Mouse (Mus musculus) myocyte (in vitro differentiated cells): ENCODE results near the gene Upk3b. TPM values are rescaled to one million over a fixed set of nuclear protein-coding genes. Genes with fewer than 3 reads are reported as not detected.

Experiments
- H3K27me3 ChIP-seq: one replicate; pipeline ENCODE4 v1.6.1; 2011; ENCODE audit not compliant: control insufficient read depth, insufficient read depth, insufficient read length
- H3K36me3 ChIP-seq: one replicate; pipeline ENCODE4 v1.6.1; 2011; ENCODE audit not compliant: control insufficient read depth, insufficient read depth
- H3K4me2 ChIP-seq: one replicate; pipeline ENCODE4 v1.6.1; 2011; ENCODE audit warnings: low read depth, control low read depth
- H3K4me3 ChIP-seq: one replicate; pipeline ENCODE4 v1.5.1; 2011; ENCODE audit warnings: mild to moderate bottlenecking, control low read depth, moderate library complexity
- H3K79me2 ChIP-seq: one replicate; pipeline ENCODE4 v1.6.1; 2011; ENCODE audit not compliant: control insufficient read depth, insufficient read depth
- H3ac ChIP-seq: one replicate; pipeline ENCODE4 v1.6.1; 2011; ENCODE audit not compliant: control insufficient read depth, insufficient read length
- CEBPB ChIP-seq: IDR thresholded peaks from 2 replicates; pipeline ENCODE4 v1.6.1; 2011; ENCODE audit warnings: mild to moderate bottlenecking, moderate library complexity; ENCODE audit not compliant: poor library complexity, insufficient read depth, severe bottlenecking
- E2F4 ChIP-seq: IDR thresholded peaks from one replicate; pipeline ENCODE4 v1.6.1; 2011; ENCODE audit warnings: mild to moderate bottlenecking, control low read depth, moderate library complexity; ENCODE audit not compliant: insufficient read depth
- MAX ChIP-seq: IDR thresholded peaks from one replicate; pipeline ENCODE4 v1.6.1; 2011; ENCODE audit warnings: low read depth, mild to moderate bottlenecking, control low read depth
- MYOD1 ChIP-seq, 3 experiments: IDR thresholded peaks; one replicate each; pipeline ENCODE4 v1.6.1; 2011; ENCODE audit warnings: control low read depth in 2 of 3, low read depth in 2 of 3, mild to moderate bottlenecking in 2 of 3, moderate library complexity in 1 of 3; ENCODE audit not compliant: insufficient read length in 2 of 3, control insufficient read depth in 1 of 3
- MYOG ChIP-seq, 3 experiments: IDR thresholded peaks; one replicate each; pipeline ENCODE4 v1.6.1; 2011; ENCODE audit warnings: control low read depth in 2 of 3, low read depth in 2 of 3, mild to moderate bottlenecking in 2 of 3; ENCODE audit not compliant: insufficient read length in 2 of 3, control insufficient read depth in 1 of 3, insufficient read depth in 1 of 3
- POLR2A ChIP-seq: IDR thresholded peaks from one replicate; pipeline ENCODE4 v1.6.1; 2011; ENCODE audit warnings: low read depth, mild to moderate bottlenecking, control low read depth, moderate library complexity; ENCODE audit not compliant: insufficient read length
- POLR2AphosphoS2 ChIP-seq: IDR thresholded peaks from one replicate; pipeline ENCODE4 v1.6.1; 2011; ENCODE audit warnings: low read depth, control low read depth; ENCODE audit not compliant: insufficient read length
- REST ChIP-seq: IDR thresholded peaks from one replicate; pipeline ENCODE4 v1.6.1; 2011; ENCODE audit warnings: mild to moderate bottlenecking, control low read depth, moderate library complexity; ENCODE audit not compliant: insufficient read depth, insufficient read length
- SRF ChIP-seq: IDR thresholded peaks from one replicate; pipeline ENCODE4 v1.6.1; 2011; ENCODE audit warnings: low read depth; ENCODE audit not compliant: control insufficient read depth, insufficient read length
- TCF12 ChIP-seq: IDR thresholded peaks from one replicate; pipeline ENCODE4 v1.6.1; 2011; ENCODE audit warnings: mild to moderate bottlenecking, control low read depth; ENCODE audit not compliant: poor library complexity, insufficient read depth, severe bottlenecking
- TCF3 ChIP-seq: IDR thresholded peaks from one replicate; pipeline ENCODE4 v1.6.1; 2011; ENCODE audit warnings: low read depth, control low read depth; ENCODE audit not compliant: insufficient read length
- USF1 ChIP-seq: IDR thresholded peaks from one replicate; pipeline ENCODE4 v1.6.1; 2011; ENCODE audit warnings: low read depth, mild to moderate bottlenecking, control low read depth, moderate library complexity
- polyA plus RNA-seq: library from polyadenylated mRNA; unstranded; fragments of >200 nt; fragmentation: generic; extraction: Trizol; gene quantifications from one replicate; pipeline ENCODE4 v1.2.1, GENCODE M21; 2012; ENCODE audit warnings: missing spikeins

The Upk3b gene
- polyA plus RNA-seq, 1 experiment = not detected

- H3K79me2 ChIP-seq = no peaks in the 10 kb centered on the region
- TF ChIP-seq CEBPB = no peak
- TF ChIP-seq POLR2A = no peak
Observed at GRCm38 (mm10) chr5:136035285-136035684, 3.0 kb upstream of the Upk3b start.

DNA sequence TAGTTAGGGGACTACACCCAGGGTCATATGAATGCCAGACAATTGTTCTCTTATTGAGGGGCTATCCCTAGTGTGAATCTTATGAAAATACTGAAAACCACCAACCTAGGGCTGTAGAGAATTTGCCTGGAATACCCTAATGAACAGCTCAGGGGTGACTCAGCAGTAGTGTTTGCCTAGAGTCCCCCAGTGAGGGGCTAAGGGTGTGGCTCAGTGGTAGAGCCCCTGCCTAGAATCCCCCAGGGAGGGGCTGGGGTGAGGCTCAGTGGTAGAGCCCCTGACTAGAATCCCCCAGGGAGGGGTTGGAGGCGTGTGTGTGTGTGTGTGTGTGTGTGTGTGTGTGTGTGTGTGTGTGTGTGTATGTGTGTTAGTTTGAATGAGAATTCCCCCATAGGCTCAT is 1.6 kb upstream of the Upk3b start:
- no peak overlapping the region for H3K4me2 ChIP-seq
- H3K79me2 ChIP-seq = no peaks in the 10 kb centered on the region
- no peaks in the 10 kb centered on the region for H3K27me3 ChIP-seq
- H3ac ChIP-seq = no peak overlapping the region
- TF ChIP-seq POLR2A (no peak), MYOG (IDR thresholded peaks at IDR 0.05; ENCODE audit: control insufficient read depth in 1 of 3, insufficient read depth in 1 of 3, insufficient read length in 2 of 3, low read depth in 2 of 3) (no peak), CEBPB (no peak), MYOD1 (IDR thresholded peaks at IDR 0.05; ENCODE audit: control insufficient read depth in 1 of 3, insufficient read length in 2 of 3, low read depth in 2 of 3) (no peak), REST (no peak), E2F4 (no peak), POLR2AphosphoS2 (no peak)
- no peak overlapping the region for H3K4me3 ChIP-seq
- no peaks in the 10 kb centered on the region for H3K36me3 ChIP-seq

More at GRCm38 (mm10) chr5:136035285-136035684, 3.0 kb upstream of the Upk3b start:
- Histone ChIP-seq H3K27me3 (no peaks in the 10 kb centered on the region), H3K4me2 (no peak overlapping the region), H3K4me3 (no peak overlapping the region), H3ac (no peak overlapping the region), H3K36me3 (no peaks in the 10 kb centered on the region)

GRCm38 (mm10) chr5:136040210-136040609 is 1.9 kb downstream of the Upk3b start:
- no peaks in the 10 kb centered on the region for H3K36me3 ChIP-seq
- no peak overlapping the region for H3K4me2 ChIP-seq
- H3K4me3 ChIP-seq = no peak overlapping the region
- no peaks in the 10 kb centered on the region for H3K79me2 ChIP-seq
- TF ChIP-seq TCF12 (no peak), POLR2AphosphoS2 (no peak), MYOD1 (IDR thresholded peaks at IDR 0.05; ENCODE audit: control insufficient read depth in 1 of 3, insufficient read length in 2 of 3, low read depth in 2 of 3) (no peak)
- no peak overlapping the region for H3ac ChIP-seq
- no peaks in the 10 kb centered on the region for H3K27me3 ChIP-seq

- H3K4me3 ChIP-seq = no peak overlapping the region
Observed at GRCm38 (mm10) chr5:136041260-136041659, 3.0 kb downstream of the Upk3b start.

GRCm38 (mm10) chr5:136041666-136042065 is 3.4 kb downstream of the Upk3b start:
- TF ChIP-seq TCF3 = no peak
- TF ChIP-seq E2F4 = no peak
- no peak for TF ChIP-seq MAX
- TF ChIP-seq SRF = no peak
- TF ChIP-seq CEBPB = no peak
- TF ChIP-seq POLR2A = no peak
- TF ChIP-seq USF1 = no peak
- TF ChIP-seq POLR2AphosphoS2 = no peak
- no peaks in the 10 kb centered on the region for H3K27me3 ChIP-seq
- no peak overlapping the region for H3ac ChIP-seq
- no peak overlapping the region for H3K4me3 ChIP-seq
- no peaks in the 10 kb centered on the region for H3K79me2 ChIP-seq
- no peaks in the 10 kb centered on the region for H3K36me3 ChIP-seq
- H3K4me2 ChIP-seq = no peak overlapping the region

More at GRCm38 (mm10) chr5:136041260-136041659, 3.0 kb downstream of the Upk3b start:
- H3K36me3 ChIP-seq = no peaks in the 10 kb centered on the region
- H3K79me2 ChIP-seq = no peaks in the 10 kb centered on the region
- H3K27me3 ChIP-seq = no peaks in the 10 kb centered on the region
- H3ac ChIP-seq = no peak overlapping the region
- TF ChIP-seq SRF (no peak), POLR2AphosphoS2 (no peak), MYOG (IDR thresholded peaks at IDR 0.05; ENCODE audit: control insufficient read depth in 1 of 3, insufficient read depth in 1 of 3, insufficient read length in 2 of 3, low read depth in 2 of 3) (no peak), REST (no peak), USF1 (no peak), TCF12 (no peak)
- no peak overlapping the region for H3K4me2 ChIP-seq

DNA sequence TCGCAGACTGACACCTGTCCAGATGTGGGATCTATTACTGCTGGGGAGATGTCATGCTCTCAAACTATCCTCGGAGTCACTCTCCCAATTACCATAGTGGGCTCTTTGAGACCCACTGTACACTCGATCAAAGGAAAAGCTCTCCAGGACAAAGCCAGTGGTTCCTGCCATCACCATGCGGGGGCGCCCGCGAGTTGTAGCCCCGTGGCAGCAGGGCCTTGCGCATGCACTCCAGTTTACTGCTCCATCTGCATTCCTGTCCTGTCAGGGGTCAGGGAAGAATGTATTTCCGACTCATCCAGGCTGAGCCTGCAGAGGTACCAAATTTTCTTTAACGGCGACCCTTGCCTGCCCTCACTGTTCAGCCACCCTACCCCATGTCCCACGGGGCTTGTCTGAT is 6.6 kb downstream of the Upk3b start:
- Histone ChIP-seq H3ac (no peak overlapping the region), H3K4me3 (no peak overlapping the region), H3K36me3 (no peaks in the 10 kb centered on the region), H3K79me2 (no peaks in the 10 kb centered on the region), H3K4me2 (no peak overlapping the region), H3K27me3 (no peaks in the 10 kb centered on the region)
- TF ChIP-seq POLR2AphosphoS2 = no peak
